Mouse (Mus musculus) thymus, postnatal 36 days (tissue): ENCODE data around the gene Allc.

Experiments
- DNase-seq, 2 experiments: peaks; one replicate each; pipeline ENCODE4 v3.0.0; 2022; ENCODE audit warnings: mixed read lengths in 2 of 2

Gene Allc

GRCm38 (mm10) chr12:28578147-28578546 lies 4.2 kb downstream of the Allc start:
- no peak for DNase-seq

DNA sequence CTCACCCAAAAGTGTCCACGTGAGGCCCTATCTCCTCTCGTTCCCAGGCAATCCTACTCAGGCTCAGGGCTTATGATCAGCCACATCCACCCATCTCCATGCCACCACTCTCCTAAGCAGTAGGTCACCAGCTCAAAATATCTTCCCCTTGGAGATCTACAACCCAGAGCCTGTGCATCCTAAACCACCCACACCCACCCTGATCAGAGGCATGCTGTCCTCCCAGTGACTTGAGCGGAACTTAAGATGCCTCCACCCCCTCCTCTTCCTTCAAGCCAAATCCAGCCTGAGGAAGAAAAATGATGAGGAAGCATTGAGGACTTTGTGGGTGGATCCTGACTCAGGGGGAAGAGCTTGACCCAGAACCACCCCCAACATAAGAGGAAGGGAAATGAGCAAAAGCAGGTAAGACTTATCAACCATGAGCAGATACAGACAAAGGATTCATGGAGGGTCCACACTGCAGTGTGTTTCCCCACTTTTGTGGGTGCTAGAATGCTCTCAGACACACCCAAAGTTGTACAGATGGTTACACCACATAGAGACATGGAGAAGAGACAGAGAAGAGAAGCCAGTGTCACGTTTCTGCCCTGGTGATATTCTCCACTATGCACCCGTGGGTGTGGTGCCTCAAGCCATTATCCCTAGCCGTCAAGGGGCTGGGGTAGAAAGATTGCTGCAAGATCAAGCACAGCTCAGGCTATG lies 6.8 kb downstream of the Allc start:
- no peak for DNase-seq

- DNase-seq, result no peak
Observed at GRCm38 (mm10) chr12:28572241-28572640, 10.1 kb downstream of the Allc start.

GRCm38 (mm10) chr12:28552299-28552698 lies 30.0 kb downstream of the Allc start, which contains the start of gene Dcdc2c:
Dcdc2c (minus strand) TSS chr12:28552399.
- no peak for DNase-seq

DNA sequence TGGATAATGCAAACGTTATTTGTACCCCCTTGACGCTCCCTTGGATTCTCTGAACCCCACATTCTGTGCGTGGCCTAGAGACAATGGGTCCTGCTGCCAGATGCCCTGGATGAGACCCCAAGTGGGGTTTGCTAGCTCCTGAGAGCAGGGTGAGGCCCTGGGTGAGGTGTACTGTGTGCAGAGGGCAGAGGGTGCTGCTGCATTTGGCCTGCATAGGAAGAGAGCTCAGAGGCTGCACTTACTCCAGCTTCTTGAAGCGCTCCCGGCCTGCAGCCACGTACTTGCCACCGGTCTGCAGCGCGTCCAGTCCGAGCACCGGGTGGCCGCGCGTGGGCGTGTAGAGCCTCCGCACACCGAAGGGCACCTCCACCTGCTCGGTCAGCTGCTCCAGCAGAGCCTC lies 30.5 kb downstream of the Allc start:
- DNase-seq, result no peak

DNA sequence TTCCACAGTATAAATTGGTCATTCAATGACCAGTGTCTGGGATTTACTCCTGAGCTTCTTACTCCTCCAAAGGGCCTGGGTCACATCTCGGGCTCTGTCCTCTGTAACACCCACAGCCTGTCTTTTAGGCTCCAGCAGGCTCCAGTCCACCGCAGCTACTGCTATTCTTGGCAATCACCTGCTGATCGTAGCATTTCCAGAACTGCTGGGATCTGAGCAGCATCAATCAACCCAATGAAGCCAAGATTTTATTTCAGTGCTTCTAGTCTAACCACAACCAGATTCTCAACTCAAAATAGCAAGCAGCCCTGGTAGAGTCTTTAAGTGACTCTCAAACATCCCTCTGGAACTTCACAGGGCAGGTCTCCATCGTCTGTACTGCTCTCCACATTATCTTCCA lies 33.4 kb downstream of the Allc start:
- DNase-seq, result no peak

GRCm38 (mm10) chr12:28514264-28514775 lies 68.0 kb downstream of the Allc start:
- DNase-seq, result no peak

DNA sequence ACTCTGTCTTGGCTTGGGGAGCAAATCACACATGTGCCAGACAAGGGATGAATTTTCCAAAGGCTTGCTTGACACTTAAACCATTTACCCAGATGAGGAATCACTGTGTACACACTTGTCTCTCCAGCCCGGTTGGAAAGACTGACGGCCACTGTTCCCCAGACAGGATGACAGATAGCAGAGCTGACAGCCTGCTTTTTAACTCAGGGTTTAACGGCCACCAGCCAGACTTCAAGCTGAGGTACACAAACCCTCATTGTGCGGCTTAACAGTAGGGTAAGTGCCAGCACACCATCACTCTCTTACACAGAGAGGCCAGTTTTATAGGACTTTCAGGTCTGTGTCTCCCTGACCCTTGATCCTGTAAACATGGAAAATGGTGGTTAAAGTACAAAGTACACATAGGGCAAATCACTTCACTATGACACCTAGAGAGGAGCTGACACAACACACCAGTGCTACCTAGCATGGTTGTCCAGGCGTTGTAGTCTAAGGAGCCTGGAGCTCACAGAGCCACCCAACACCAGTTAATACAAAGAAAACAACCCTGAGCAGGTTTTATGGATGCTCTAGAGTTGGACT lies 72.5 kb downstream of the Allc start:
- no peak for DNase-seq
